Mouse (Mus musculus) cerebellum, postnatal 14 days (tissue): Measurements from ENCODE around the gene Olfr67.
"Not testable (repeated sequence)": the region's sequence is repeated elsewhere in the genome, so short reads cannot be mapped to it uniquely, and the experiment has no call there.

Source experiments
- DNase-seq, 2 experiments: peaks; one replicate each; pipeline ENCODE4 v3.0.0; 2021; ENCODE audit warnings: mixed read lengths in 2 of 2

Gene Olfr67

GRCm38 (mm10) chr7:103767687-103768086 is 23.9 kb downstream of the Olfr67 start:
- not testable (repeated sequence) for DNase-seq

DNA sequence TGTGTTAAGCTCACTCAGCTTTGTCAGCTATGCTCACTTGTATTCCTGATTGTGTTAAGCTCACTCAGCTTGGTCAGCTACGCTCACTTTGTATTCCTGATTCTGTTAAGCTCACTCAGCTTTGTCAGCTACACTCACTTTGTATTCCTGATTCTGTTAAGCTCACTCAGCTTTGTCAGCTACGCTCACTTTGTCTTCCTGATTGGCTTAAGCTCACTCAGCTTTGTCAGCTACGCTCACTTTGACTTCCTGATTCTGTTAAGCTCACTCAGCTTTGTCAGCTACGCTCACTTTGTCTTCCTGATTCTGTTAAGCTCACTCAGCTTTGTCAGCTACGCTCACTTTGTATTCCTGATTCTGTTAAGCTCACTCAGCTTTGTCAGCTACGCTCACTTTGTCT is 29.4 kb downstream of the Olfr67 start:
- DNase-seq: not testable (repeated sequence)

DNA sequence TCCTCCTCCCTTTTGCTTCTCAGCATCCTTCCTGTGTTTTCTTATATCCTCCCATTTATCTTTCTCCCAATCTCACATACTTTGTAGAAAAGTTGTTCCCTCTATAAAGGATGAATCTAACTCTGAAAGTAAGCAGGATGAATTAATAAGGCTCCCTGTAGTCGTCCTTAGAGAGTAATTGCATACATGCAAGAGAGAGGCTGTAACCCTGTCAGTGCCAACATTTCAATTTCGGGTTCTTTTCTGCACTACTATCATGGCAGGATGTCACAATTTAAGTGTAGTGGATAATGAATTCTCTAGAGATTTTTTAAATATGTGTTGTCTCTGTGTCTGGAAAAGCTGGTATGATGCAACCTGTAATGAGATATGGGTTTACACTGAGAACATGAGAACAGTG is 34.4 kb downstream of the Olfr67 start, which contains the start of gene Olfr630:
Gene Olfr630, minus strand, starts transcription at position 101 of the 400 bp plus-strand sequence.
- no peak for DNase-seq

GRCm38 (mm10) chr7:103744843-103745242 is 46.8 kb downstream of the Olfr67 start, which contains the start of gene Olfr629:
Gene Olfr629 (minus strand): TSS chr7:103744943.
- DNase-seq: no peak
